Mouse (Mus musculus): ENCODE data around the gene Wdr83os. TPM values are rescaled to one million over a fixed set of nuclear protein-coding genes. Genes with fewer than 3 reads are reported as not detected.

Wdr83os gene
- polyA plus RNA-seq, 1 experiment from 2014 or later: 117 TPM

GRCm38 (mm10) chr8:85043619-85044018 lies 36.9 kb upstream of the Wdr83os start:
- ATAC-seq (ENCODE audit: low FRiP score, low TSS enrichment) (no peak), DNase-seq (ENCODE audit: low spot score) (no peak)
- peaks cover 36% of the 10 kb centered on the region for H3K36me3 ChIP-seq (ENCODE audit: control insufficient read depth, insufficient read depth, low read length)
- H3K27ac ChIP-seq (replicated peaks): no peak overlapping the region
- H3K4me1 ChIP-seq (replicated peaks; ENCODE audit: control insufficient read depth, insufficient read depth): no peaks in the 10 kb centered on the region
- H3K9ac ChIP-seq (ENCODE audit: low read length): no peak overlapping the region
- H3K27me3 ChIP-seq (ENCODE audit: control insufficient read depth, insufficient read depth, low read length): no peaks in the 10 kb centered on the region
- 88% methylated on average over 6 of the region's 6 CpGs for WGBS
- H3K4me2 ChIP-seq (replicated peaks; ENCODE audit: low read depth): no peak overlapping the region
- no peak overlapping the region for H3K4me3 ChIP-seq (ENCODE audit: low read depth, low read length)
- H3K9me3 ChIP-seq (ENCODE audit: control insufficient read depth, low read length): no peaks in the 10 kb centered on the region
- TF ChIP-seq EP300 (optimal IDR thresholded peaks at IDR 0.05): no peak
- TF ChIP-seq CTCF (IDR thresholded peaks at IDR 0.05; ENCODE audit: low read depth): no peak

DNA sequence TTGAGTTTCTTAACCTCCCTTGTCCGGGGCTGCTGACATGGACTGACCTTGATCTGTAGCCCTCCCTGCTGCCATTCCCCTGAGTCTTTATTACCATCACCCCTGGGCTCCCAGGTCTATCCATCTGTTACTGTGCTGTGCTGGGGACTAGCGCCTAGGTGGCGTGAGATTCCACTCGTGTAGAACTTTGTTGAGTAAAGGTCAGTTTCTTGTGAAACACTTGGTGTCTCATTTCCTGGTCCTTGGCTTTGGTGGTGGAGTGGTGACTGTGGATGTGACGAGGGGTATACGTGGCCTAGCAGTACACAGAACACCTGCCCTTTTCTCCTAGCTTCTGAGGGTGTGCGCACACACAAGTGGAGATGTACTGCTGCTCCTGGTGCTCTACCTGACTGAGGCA lies 23.2 kb upstream of the Wdr83os start:
- H3K9me3 ChIP-seq (ENCODE audit: control insufficient read depth, low read length): no peaks in the 10 kb centered on the region
- TF ChIP-seq EP300 (optimal IDR thresholded peaks at IDR 0.05) (no peak), CTCF (IDR thresholded peaks at IDR 0.05; ENCODE audit: low read depth) (0 out of 2 replicates have a peak, but pooled peaks have one; percentile 3)
- H3K4me2 ChIP-seq (replicated peaks; ENCODE audit: low read depth): no peak overlapping the region
- no peak overlapping the region for H3K9ac ChIP-seq (ENCODE audit: low read length)
- no peak overlapping the region for H3K4me3 ChIP-seq (ENCODE audit: low read depth, low read length)
- H3K4me1 ChIP-seq (replicated peaks; ENCODE audit: control insufficient read depth, insufficient read depth): peaks cover 4% of the 10 kb centered on the region; the same call in 1 of the 2 replicates
- DNase-seq (ENCODE audit: low spot score) (no peak), ATAC-seq (ENCODE audit: low FRiP score, low TSS enrichment) (no peak)
- H3K36me3 ChIP-seq (ENCODE audit: control insufficient read depth, insufficient read depth, low read length): peaks cover 23% of the 10 kb centered on the region
- no peaks in the 10 kb centered on the region for H3K27me3 ChIP-seq (ENCODE audit: control insufficient read depth, insufficient read depth, low read length)
- WGBS: 77% methylated on average over 7 of the region's 7 CpGs
- H3K27ac ChIP-seq (replicated peaks): no peak overlapping the region

- TF ChIP-seq CTCF (IDR thresholded peaks at IDR 0.05; ENCODE audit: low read depth) (0 out of 2 replicates have a peak, but pooled peaks have one; percentile 20), EP300 (optimal IDR thresholded peaks at IDR 0.05) (no peak)
- H3K27ac ChIP-seq (replicated peaks): peak within 1 kb of the TSS; percentile 76
- ATAC-seq (ENCODE audit: low FRiP score, low TSS enrichment): peak; percentile 91
Measured at GRCm38 (mm10) chr8:85059879-85060616, 20.5 kb upstream of the Wdr83os start, which contains the start of gene Fbxw9. Gene Fbxw9, plus strand, starts transcription at chr8:85060055.

GRCm38 (mm10) chr8:85062603-85063002 lies 17.9 kb upstream of the Wdr83os start:
- Histone ChIP-seq H3K36me3 (ENCODE audit: control insufficient read depth, insufficient read depth, low read length) (no peaks in the 10 kb centered on the region), H3K4me1 (replicated peaks; ENCODE audit: control insufficient read depth, insufficient read depth) (peaks cover 4% of the 10 kb centered on the region; the same call in 1 of the 2 replicates), H3K27ac (replicated peaks) (no peak overlapping the region), H3K27me3 (ENCODE audit: control insufficient read depth, insufficient read depth, low read length) (no peaks in the 10 kb centered on the region), H3K4me2 (replicated peaks; ENCODE audit: low read depth) (no peak overlapping the region), H3K9me3 (ENCODE audit: control insufficient read depth, low read length) (no peaks in the 10 kb centered on the region), H3K4me3 (ENCODE audit: low read depth, low read length) (no peak overlapping the region), H3K9ac (ENCODE audit: low read length) (no peak overlapping the region)
- 92% methylated on average over 4 of the region's 4 CpGs for WGBS
- DNase-seq (ENCODE audit: low spot score): no peak
- TF ChIP-seq EP300 (optimal IDR thresholded peaks at IDR 0.05) (no peak), CTCF (IDR thresholded peaks at IDR 0.05; ENCODE audit: low read depth) (no peak)
- no peak for ATAC-seq (ENCODE audit: low FRiP score, low TSS enrichment)

More at GRCm38 (mm10) chr8:85059879-85060616, 20.5 kb upstream of the Wdr83os start, which contains the start of gene Fbxw9:
- H3K36me3 ChIP-seq (ENCODE audit: control insufficient read depth, insufficient read depth, low read length): peaks cover 2% of the 10 kb centered on the region; the same call in 1 of the 2 replicates
- peak within 1 kb of the TSS; percentile 76 for H3K9ac ChIP-seq (ENCODE audit: low read length)
- no peaks in the 10 kb centered on the region for H3K9me3 ChIP-seq (ENCODE audit: control insufficient read depth, low read length)
- WGBS: under 1% methylated on average over 52 of the region's 53 CpGs
- peak within 1 kb of the TSS; percentile 97 for H3K4me2 ChIP-seq (replicated peaks; ENCODE audit: low read depth)
- peak within 1 kb of the TSS; percentile 81 for H3K4me3 ChIP-seq (ENCODE audit: low read depth, low read length)
- H3K4me1 ChIP-seq (replicated peaks; ENCODE audit: control insufficient read depth, insufficient read depth): peaks cover 4% of the 10 kb centered on the region; the same call in 1 of the 2 replicates
- peak; percentile 94 for DNase-seq (ENCODE audit: low spot score)
- H3K27me3 ChIP-seq (ENCODE audit: control insufficient read depth, insufficient read depth, low read length): no peaks in the 10 kb centered on the region

DNA sequence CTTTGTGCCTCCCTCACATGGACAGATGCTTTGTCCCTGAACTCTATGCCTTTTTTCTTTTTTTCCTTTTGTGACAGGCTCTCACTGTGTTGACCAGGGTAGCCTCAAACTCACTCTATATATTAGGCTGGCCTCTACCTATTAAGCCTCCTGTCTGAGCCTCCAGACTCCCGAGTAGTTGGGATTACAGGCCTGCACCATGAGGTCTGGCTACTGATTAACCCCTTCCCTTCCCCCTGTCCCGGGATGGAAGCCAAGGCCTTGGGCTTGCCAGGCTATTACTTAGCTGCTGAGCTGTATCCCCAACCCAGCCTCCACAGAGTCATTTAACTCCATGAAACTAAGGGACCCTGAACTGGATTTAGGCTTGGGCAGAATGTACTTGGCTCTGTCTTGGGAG lies 15.3 kb upstream of the Wdr83os start:
- no peak for ATAC-seq (ENCODE audit: low FRiP score, low TSS enrichment)

GRCm38 (mm10) chr8:85067155-85067554 lies 13.4 kb upstream of the Wdr83os start:
- no peak for ATAC-seq (ENCODE audit: low FRiP score, low TSS enrichment)
- DNase-seq (ENCODE audit: low spot score): no peak
- TF ChIP-seq CTCF (IDR thresholded peaks at IDR 0.05; ENCODE audit: low read depth) (no peak), EP300 (optimal IDR thresholded peaks at IDR 0.05) (no peak)
- Histone ChIP-seq H3K27ac (replicated peaks) (no peak overlapping the region), H3K9ac (ENCODE audit: low read length) (no peak overlapping the region), H3K27me3 (ENCODE audit: control insufficient read depth, insufficient read depth, low read length) (no peaks in the 10 kb centered on the region), H3K4me3 (ENCODE audit: low read depth, low read length) (no peak overlapping the region), H3K9me3 (ENCODE audit: control insufficient read depth, low read length) (no peaks in the 10 kb centered on the region), H3K4me2 (replicated peaks; ENCODE audit: low read depth) (no peak overlapping the region), H3K36me3 (ENCODE audit: control insufficient read depth, insufficient read depth, low read length) (no peaks in the 10 kb centered on the region), H3K4me1 (replicated peaks; ENCODE audit: control insufficient read depth, insufficient read depth) (0 out of 2 replicates have a peak, but pooled peaks cover 2% of the 10 kb centered on the region)
- WGBS: 87% methylated on average over 2 of the region's 2 CpGs

More for the DNA sequence above, 15.3 kb upstream of the Wdr83os start:
- Histone ChIP-seq H3K27ac (replicated peaks) (no peak overlapping the region), H3K4me1 (replicated peaks; ENCODE audit: control insufficient read depth, insufficient read depth) (peaks cover 4% of the 10 kb centered on the region; the same call in 1 of the 2 replicates), H3K9ac (ENCODE audit: low read length) (no peak overlapping the region), H3K27me3 (ENCODE audit: control insufficient read depth, insufficient read depth, low read length) (no peaks in the 10 kb centered on the region), H3K36me3 (ENCODE audit: control insufficient read depth, insufficient read depth, low read length) (no peaks in the 10 kb centered on the region), H3K4me3 (ENCODE audit: low read depth, low read length) (no peak overlapping the region), H3K9me3 (ENCODE audit: control insufficient read depth, low read length) (no peaks in the 10 kb centered on the region), H3K4me2 (replicated peaks; ENCODE audit: low read depth) (no peak overlapping the region)
- DNase-seq (ENCODE audit: low spot score): no peak
- WGBS: 31% methylated on average over 2 of the region's 2 CpGs
- no peak for TF ChIP-seq CTCF (IDR thresholded peaks at IDR 0.05; ENCODE audit: low read depth)
- TF ChIP-seq EP300 (optimal IDR thresholded peaks at IDR 0.05): no peak
